Mouse (Mus musculus) neural tube, embryonic 10.5 days (tissue): ENCODE measurements around the gene Inip.
A peak's percentile ranks its signal among the peaks of the same experiment; 100 is the strongest.

Experiments
- DNase-seq: peaks from one replicate; pipeline ENCODE4 v3.0.0-alpha.2; 2017; ENCODE audit warnings: low spot score; ENCODE audit errors: extremely low spot score

The Inip gene

GRCm38 (mm10) chr4:59801489-59801888, at the start of gene Inip:
Gene Inip, minus strand, starts transcription at chr4:59801589.
- no peak for DNase-seq

- peak; percentile 76 for DNase-seq
Measured at GRCm38 (mm10) chr4:59850181-59850580, 48.8 kb upstream of the Inip start.

GRCm38 (mm10) chr4:59847447-59847846, 46.1 kb upstream of the Inip start:
- DNase-seq, result no peak

GRCm38 (mm10) chr4:59845245-59845637, 43.9 kb upstream of the Inip start:
- no peak for DNase-seq

GRCm38 (mm10) chr4:59844460-59845244, 43.3 kb upstream of the Inip start:
- DNase-seq, result no peak

GRCm38 (mm10) chr4:59837659-59838058, 36.3 kb upstream of the Inip start:
- DNase-seq, result no peak

GRCm38 (mm10) chr4:59832810-59833209, 31.4 kb upstream of the Inip start:
- DNase-seq, result no peak

- no peak for DNase-seq
Measured at GRCm38 (mm10) chr4:59831038-59831437, 29.6 kb upstream of the Inip start.

GRCm38 (mm10) chr4:59829072-59829471, 27.7 kb upstream of the Inip start:
- DNase-seq, result no peak

GRCm38 (mm10) chr4:59826381-59826780, 25.0 kb upstream of the Inip start:
- DNase-seq, result no peak

GRCm38 (mm10) chr4:59825634-59826033, 24.2 kb upstream of the Inip start:
- no peak for DNase-seq

- no peak for DNase-seq
Measured at GRCm38 (mm10) chr4:59824860-59825259, 23.5 kb upstream of the Inip start.

GRCm38 (mm10) chr4:59823470-59823869, 22.1 kb upstream of the Inip start:
- DNase-seq, result no peak

- DNase-seq, result no peak
Measured at GRCm38 (mm10) chr4:59822119-59822518, 20.7 kb upstream of the Inip start.

GRCm38 (mm10) chr4:59821516-59821915, 20.1 kb upstream of the Inip start:
- DNase-seq, result no peak

GRCm38 (mm10) chr4:59819477-59820022, 18.2 kb upstream of the Inip start:
- DNase-seq, result peak; percentile 29

- no peak for DNase-seq
Measured at GRCm38 (mm10) chr4:59819054-59819472, 17.7 kb upstream of the Inip start.

GRCm38 (mm10) chr4:59818498-59818897, 17.1 kb upstream of the Inip start:
- DNase-seq, result no peak

- no peak for DNase-seq
Measured at GRCm38 (mm10) chr4:59817790-59818189, 16.4 kb upstream of the Inip start.

- no peak for DNase-seq
Measured at GRCm38 (mm10) chr4:59816477-59816876, 15.1 kb upstream of the Inip start.

GRCm38 (mm10) chr4:59816016-59816415, 14.6 kb upstream of the Inip start:
- no peak for DNase-seq

GRCm38 (mm10) chr4:59815121-59815810, 13.9 kb upstream of the Inip start:
- DNase-seq, result no peak
